Mouse (Mus musculus) neural tube, embryonic 10.5 days (tissue): ENCODE results near the gene Gm3336.

Source experiments
- DNase-seq: peaks from one replicate; pipeline ENCODE4 v3.0.0-alpha.2; 2017; ENCODE audit warnings: low spot score; ENCODE audit errors: extremely low spot score

Gm3336 gene

GRCm38 (mm10) chr8:70716521-70717400 is 1.6 kb upstream of the Gm3336 start:
- no peak for DNase-seq

DNA sequence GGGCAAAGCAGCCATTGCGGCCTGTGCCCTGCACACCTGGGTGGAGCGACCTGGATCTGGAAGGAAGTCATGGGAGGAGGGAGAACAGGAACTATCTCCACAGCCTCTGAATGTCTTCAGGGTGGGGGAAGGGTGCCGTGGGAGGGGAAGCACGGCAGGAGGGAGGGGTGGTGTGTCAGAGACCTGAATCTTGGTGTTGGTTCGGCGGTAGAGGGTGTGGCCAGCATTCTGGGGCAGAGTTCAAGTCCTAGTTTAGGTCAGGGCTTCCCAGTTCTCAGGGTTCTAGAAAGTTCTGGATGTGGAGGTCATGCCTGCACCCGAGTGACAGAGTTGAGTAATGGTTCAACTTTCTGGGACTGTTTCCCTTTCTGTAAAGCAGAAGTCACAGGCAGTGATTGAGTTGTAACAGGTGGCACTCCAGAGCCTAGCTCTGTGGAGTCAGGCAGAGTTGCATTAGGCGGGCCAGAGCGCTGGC is 1.5 kb downstream of the Gm3336 start:
- DNase-seq: no peak

GRCm38 (mm10) chr8:70720739-70721138 is 2.4 kb downstream of the Gm3336 start:
- peak; percentile 85 for DNase-seq

DNA sequence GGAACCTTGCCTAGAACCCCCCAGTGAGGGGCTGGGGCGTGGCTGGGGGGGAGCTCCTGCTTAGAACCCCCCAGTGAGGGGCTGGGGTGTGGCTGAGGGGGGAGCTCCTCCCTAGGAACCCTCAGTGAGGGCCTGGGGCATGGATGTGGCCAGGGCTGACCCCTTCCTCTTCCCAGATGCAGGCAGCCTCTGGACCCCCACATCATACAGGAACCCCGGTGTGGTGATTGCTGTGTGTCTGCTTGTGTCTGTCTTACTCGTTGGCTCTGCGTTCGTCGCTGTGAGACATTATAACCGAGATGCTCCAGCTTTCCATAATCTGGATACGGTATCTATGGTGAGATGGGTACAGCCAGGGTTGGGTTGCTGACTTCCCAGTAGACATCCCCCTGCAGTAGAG is 3.3 kb downstream of the Gm3336 start:
- no peak for DNase-seq

DNA sequence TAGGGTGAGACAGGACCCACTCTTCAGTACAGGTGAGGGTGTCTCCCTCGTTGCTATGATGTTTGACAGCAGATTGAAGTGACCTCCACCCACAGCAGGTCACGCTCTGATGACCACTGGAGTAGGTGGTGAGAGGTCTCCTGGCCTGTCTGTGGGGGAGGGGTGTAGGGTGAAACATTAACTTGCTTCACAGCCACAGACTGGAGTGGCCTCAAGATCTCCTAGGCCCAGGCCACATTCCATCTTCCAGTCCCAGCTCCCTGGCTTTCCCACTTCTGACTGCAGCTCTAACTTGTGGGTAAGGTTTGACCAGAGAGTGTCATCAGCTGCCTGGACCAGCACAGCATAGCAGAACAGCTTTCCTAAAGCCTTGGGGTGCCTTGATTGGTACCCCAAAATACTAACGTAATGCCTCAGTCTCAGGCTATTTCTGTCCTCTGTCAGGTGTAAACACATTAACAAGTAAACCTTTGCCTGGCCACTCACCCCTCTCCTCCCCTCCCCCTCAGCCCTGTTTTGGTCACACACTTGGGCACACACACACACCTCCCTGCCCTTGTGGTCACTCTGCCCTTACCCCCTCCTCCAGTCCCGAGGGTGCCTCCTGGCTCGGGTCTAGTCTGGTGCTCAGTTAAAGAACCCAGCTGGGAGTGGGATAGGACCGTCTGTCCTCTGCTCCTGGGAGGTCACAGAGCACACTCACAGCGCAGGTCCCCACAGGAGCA is 5.3 kb downstream of the Gm3336 start, which contains the start of gene Pde4c:
Gene Pde4c, plus strand, starts transcription at position 235 of the 725 bp plus-strand sequence.
- DNase-seq: no peak

DNA sequence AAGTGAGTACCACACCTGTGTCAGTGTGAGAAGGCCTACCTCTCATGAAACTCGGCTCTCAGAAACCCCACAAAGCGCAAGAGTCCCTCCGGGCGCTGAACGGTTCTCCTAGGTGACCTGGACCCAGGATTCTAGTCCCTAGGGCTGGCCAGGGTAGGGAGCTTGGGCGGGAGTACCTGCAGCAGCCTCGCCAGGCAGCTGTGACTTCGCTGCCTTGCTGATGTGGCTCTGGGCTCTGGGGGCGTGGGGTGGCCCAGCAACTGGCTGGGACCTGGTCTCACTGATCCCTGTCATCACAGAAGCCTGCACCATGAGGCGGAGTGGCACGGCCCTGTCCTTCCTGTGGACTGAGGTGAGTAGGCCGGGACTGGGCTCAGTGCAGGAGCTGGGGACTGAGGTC is 5.9 kb downstream of the Gm3336 start:
- no peak for DNase-seq

- no peak for DNase-seq
Observed at GRCm38 (mm10) chr8:70725792-70726447, 7.6 kb downstream of the Gm3336 start.

GRCm38 (mm10) chr8:70726721-70727120 is 8.4 kb downstream of the Gm3336 start:
- DNase-seq: no peak

GRCm38 (mm10) chr8:70729808-70730475 is 11.6 kb downstream of the Gm3336 start:
- DNase-seq: no peak

DNA sequence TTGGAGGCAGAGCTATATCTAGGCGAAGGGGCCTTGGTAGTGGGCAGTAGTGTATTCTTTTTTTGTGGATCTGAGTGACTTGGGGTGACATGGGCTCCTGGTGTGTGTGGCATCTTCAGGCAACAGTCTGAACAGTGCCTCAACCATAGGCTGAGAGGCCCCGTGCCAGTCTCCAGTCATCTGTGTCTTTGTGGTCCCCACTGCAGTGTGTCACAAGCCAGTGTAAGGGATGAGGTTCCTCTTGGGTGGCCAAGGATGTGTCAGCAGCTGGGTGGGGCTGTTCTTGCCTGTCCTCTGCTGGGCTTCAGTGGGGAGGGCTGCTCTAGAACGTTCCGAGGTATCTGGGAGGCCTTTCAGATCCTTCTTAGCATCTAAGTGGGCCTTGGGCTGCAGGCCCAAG is 12.6 kb downstream of the Gm3336 start:
- DNase-seq: no peak

DNA sequence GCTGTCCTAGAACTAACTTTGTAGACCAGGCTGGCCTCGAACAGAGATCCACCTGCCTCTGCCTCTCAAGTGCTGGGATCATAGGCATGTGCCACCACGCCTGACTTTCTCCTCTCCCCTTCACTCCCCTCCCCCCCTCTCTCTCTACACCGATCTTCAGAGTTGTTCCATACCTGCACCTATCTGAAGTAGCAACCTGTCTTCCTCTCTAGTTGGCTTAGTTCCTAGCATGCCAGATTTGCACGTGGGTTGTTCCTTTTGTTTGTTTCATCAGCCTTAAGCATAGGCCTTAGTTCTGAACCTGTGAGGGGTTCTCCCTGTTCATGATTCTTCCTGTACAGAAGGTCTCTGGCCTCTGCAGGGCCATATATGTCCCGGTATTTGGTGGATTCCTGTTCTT is 19.4 kb downstream of the Gm3336 start:
- DNase-seq: no peak

DNA sequence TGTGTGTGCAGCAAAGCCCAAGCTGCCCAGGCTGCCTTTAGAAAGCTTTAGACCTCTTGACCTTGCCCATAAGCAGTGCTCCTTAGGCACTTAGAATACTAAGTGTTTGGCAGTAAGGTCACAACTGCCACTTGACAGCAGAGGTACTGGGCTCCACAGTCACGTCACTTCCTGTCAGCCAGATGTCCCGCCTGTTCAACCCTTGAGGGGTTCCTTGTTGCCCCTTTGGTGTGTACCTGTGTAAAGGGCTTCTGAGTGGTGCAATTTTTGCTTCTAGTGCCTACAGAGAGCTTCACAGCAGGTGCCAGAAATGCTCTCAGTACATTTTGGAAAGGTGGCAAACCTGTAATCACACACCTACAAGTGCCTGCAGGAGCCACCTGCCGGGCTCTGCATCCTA is 19.9 kb downstream of the Gm3336 start:
- DNase-seq: no peak

GRCm38 (mm10) chr8:70741661-70742060 is 23.3 kb downstream of the Gm3336 start:
- no peak for DNase-seq

- no peak for DNase-seq
Observed at GRCm38 (mm10) chr8:70742176-70742575, 23.8 kb downstream of the Gm3336 start.

DNA sequence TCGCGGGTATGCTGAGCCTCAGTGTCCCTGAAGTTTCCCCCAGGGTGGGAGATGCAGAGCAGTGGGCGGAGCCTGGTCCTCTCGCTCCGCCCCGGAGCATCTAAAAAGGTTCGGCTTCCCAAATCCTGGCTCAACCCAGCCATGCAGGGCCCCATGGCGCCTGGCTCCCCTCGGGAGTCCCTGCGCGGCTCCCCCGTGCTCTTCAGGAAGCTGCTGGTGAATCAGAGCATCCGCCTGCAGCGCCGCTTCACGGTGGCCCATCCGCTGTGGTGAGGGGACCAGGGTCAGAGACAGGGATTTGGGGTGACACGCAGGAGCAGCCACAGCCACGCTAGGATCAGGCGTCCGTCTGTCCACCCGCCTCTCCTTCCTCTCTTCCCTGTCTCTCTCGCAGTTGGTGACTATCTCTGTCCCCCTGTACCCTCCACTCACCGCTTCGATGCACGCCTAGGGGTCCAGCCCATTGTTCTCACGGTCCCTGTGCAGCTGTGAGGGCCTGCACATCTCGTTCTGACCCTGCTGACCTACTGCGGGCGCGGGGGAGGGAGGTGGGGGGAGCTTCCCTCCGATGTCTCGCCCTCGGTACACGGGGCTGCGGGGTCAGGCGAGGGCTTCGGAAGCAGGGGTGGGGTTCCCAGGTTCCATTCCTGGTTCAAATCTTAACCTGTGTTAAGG is 24.8 kb downstream of the Gm3336 start:
- DNase-seq: no peak

DNA sequence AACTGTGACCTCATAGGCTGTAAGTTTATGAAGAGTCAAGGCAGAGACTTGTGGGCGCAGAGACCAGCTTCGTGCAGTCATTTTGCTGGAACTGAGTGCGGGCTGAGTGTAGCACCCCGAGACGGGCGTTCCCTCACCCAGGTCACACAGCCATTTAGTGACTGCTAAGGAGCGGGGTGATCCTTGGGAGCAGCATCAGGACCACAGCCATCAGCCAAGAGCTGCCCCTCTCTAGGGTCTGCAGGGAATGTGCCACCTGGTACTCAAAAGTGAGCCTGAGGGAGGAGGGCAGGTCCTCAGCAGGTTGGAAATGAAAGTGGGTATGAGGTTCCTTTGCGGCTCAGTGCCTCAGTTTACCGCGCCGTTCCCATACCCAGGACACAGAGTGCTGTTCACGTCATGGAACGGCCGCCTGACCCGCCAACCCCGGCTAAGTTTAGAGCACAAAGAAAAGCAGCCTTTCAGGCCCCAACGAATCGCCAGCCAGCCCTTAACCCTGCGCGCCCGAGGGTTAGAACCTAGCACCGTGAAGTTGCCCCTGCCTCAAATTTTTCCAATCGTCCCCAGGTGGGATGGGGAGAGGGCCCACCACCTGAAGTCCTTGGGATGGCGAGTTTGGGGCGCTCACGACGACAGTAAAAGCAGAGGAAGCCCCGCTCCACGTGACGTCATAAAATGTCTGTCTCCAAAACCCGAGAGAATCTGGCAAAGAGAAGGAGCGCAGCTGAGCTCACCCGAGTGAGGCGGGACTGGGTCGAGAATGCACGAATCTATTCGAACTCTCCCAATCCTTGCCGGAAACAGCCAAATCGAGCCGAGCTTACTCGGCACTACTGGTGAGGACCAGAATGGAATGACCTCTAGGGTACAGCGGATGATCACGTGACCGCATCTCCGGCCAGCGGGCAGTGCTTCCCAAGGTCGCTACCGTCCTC is 25.6 kb downstream of the Gm3336 start:
- peak; percentile 67 for DNase-seq

- no peak for DNase-seq
Observed at GRCm38 (mm10) chr8:70744806-70745205, 26.5 kb downstream of the Gm3336 start.

GRCm38 (mm10) chr8:70745691-70746220 is 27.4 kb downstream of the Gm3336 start:
- no peak for DNase-seq

GRCm38 (mm10) chr8:70746676-70747075 is 28.3 kb downstream of the Gm3336 start:
- no peak for DNase-seq
